Mouse (Mus musculus): ENCODE measurements at regions not wholly inside any gene's neighbourhood (a gene's known extent, or its start where the extent isn't known, plus 50 kb on each side); places are given as distances from the start of the nearest gene placed in this dataset.

DNA sequence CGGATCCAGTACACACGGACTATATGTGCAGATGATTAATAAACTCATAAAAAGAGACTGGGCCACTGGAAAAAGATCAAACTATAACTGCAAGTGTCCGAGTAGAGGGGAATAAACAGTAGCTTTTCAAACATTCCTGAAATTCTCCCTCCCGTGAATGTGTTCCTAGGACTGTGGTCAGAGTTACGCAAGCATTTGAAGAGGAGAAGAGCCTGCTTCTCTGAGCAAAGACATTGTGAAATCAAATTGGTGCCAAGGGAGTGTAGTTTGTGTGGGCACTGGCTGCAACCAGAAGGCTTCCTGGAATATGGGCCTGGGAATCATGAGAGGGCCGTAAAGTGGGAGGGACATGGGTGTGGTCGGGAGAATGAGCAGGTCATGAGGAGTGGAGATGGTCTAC is 78.3 kb upstream of the Stx18 start:
- Histone ChIP-seq H3K27me3 (ENCODE audit: control insufficient read depth, insufficient read depth, low read length) (peaks cover 5% of the 10 kb centered on the region; the same call in 1 of the 2 replicates), H3K9ac (ENCODE audit: low read length) (no peak overlapping the region), H3K36me3 (ENCODE audit: control insufficient read depth, insufficient read depth) (no peaks in the 10 kb centered on the region), H3K9me3 (replicated peaks; ENCODE audit: control insufficient read depth, low read length) (no peaks in the 10 kb centered on the region), H3K4me3 (ENCODE audit: low read length) (no peak overlapping the region), H3K27ac (ENCODE audit: low read length) (no peak overlapping the region), H3K4me2 (ENCODE audit: low read depth, low read length) (no peak overlapping the region), H3K4me1 (ENCODE audit: control insufficient read depth, insufficient read depth, low read length) (no peaks in the 10 kb centered on the region)
- ATAC-seq (replicated peaks; ENCODE audit: extremely low read depth, insufficient read depth, low FRiP score), result no peak
- 66% methylated on average over 7 of the region's 7 CpGs for WGBS

DNA sequence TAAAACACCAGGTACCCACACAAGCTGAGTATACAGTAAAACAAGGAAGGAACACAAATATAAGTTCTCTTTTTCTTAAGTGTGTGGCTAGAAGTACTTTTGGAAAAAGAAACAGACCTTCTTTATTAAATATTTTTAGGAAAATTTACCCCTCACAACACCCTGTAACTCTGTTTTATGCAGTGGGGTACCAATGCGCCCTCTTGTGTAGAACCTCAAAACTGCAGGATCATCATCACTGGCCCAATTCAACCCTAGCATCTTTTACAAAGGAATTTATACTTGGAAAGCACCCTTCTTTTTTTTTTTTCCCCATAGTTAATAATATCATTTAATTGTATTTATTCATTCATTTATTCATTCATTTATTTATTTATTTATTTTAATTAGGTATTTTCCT is 86.4 kb upstream of the Stx18 start:
- H3K9ac ChIP-seq (ENCODE audit: low read length), result no peak overlapping the region
- no peak overlapping the region for H3K4me3 ChIP-seq (ENCODE audit: low read length)
- no peak overlapping the region for H3K27ac ChIP-seq (ENCODE audit: low read length)
- 0% methylated on average over 1 of the region's 1 CpGs for WGBS
- H3K4me1 ChIP-seq (ENCODE audit: control insufficient read depth, insufficient read depth, low read length), result no peaks in the 10 kb centered on the region
- no peak for ATAC-seq (replicated peaks; ENCODE audit: extremely low read depth, insufficient read depth, low FRiP score)
- H3K27me3 ChIP-seq (ENCODE audit: control insufficient read depth, insufficient read depth, low read length), result no peaks in the 10 kb centered on the region
- H3K36me3 ChIP-seq (ENCODE audit: control insufficient read depth, insufficient read depth), result no peaks in the 10 kb centered on the region
- H3K4me2 ChIP-seq (ENCODE audit: low read depth, low read length), result no peak overlapping the region
- no peaks in the 10 kb centered on the region for H3K9me3 ChIP-seq (replicated peaks; ENCODE audit: control insufficient read depth, low read length)

DNA sequence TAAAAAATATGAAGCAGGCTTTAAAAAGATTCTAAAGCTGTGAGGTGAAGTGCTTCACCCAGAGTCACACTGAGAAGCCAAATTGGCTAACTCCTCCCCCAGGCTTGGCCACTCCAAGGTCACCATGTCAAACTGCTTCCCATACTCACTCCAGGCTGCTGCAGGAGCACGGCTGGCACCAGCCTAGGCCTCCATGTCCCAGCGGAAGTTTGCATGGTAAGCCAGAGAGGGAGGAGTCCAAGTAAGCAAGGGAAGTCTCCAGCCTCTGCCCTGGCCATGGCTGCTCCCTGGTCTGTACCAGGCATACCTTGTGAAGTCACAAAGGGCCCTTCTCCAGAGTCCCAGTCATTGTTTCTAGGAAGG is 105.8 kb upstream of the Stx18 start:
- no peak overlapping the region for H3K4me3 ChIP-seq (ENCODE audit: low read length)
- no peaks in the 10 kb centered on the region for H3K9me3 ChIP-seq (replicated peaks; ENCODE audit: control insufficient read depth, low read length)
- no peaks in the 10 kb centered on the region for H3K27me3 ChIP-seq (ENCODE audit: control insufficient read depth, insufficient read depth, low read length)
- no peak for ATAC-seq (replicated peaks; ENCODE audit: extremely low read depth, insufficient read depth, low FRiP score)
- 32% methylated on average over 2 of the region's 2 CpGs for WGBS
- no peaks in the 10 kb centered on the region for H3K4me1 ChIP-seq (ENCODE audit: control insufficient read depth, insufficient read depth, low read length)
- no peaks in the 10 kb centered on the region for H3K36me3 ChIP-seq (ENCODE audit: control insufficient read depth, insufficient read depth)
- H3K4me2 ChIP-seq (ENCODE audit: low read depth, low read length), result no peak overlapping the region
- H3K27ac ChIP-seq (ENCODE audit: low read length), result no peak overlapping the region
- no peak overlapping the region for H3K9ac ChIP-seq (ENCODE audit: low read length)

DNA sequence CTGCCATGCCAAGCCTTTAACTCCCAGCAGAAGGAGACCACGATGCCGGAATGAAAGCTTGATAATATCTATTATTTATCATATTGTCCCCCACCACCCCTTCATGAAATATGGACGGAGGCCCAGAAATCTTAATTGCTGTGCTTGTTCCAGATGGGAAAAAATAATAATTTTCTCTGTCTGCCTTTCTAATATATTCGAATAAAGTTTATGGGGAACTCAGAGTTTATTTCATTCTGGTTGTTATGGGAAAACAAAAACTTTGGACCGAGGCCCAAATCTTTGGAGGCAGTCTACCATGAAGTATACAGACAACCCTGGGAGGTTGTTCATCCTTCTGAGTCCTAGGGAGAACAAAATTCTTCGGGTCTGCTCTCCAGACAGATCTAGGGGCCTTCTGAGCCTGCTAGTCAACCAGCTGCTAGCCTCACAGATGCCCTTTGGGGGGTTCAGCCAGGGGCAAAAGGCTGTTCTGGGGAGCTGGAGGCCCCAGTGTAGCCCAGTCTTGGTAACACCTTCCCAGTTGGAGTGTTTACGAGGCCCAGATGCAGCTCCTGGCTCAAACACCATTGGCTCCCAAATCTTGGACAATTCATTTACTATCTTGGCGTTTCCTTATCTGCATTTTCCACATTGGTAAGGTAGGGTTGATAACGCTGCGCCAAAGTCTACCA is 106.3 kb upstream of the Stx18 start:
- Histone ChIP-seq H3K9me3 (replicated peaks; ENCODE audit: control insufficient read depth, low read length) (no peaks in the 10 kb centered on the region), H3K4me2 (ENCODE audit: low read depth, low read length) (no peak overlapping the region), H3K27me3 (ENCODE audit: control insufficient read depth, insufficient read depth, low read length) (no peaks in the 10 kb centered on the region), H3K4me1 (ENCODE audit: control insufficient read depth, insufficient read depth, low read length) (no peaks in the 10 kb centered on the region), H3K36me3 (ENCODE audit: control insufficient read depth, insufficient read depth) (no peaks in the 10 kb centered on the region), H3K27ac (ENCODE audit: low read length) (no peak overlapping the region), H3K9ac (ENCODE audit: low read length) (no peak overlapping the region), H3K4me3 (ENCODE audit: low read length) (no peak overlapping the region)
- WGBS, result 65% methylated on average over 10 of the region's 10 CpGs
- no peak for ATAC-seq (replicated peaks; ENCODE audit: extremely low read depth, insufficient read depth, low FRiP score)

DNA sequence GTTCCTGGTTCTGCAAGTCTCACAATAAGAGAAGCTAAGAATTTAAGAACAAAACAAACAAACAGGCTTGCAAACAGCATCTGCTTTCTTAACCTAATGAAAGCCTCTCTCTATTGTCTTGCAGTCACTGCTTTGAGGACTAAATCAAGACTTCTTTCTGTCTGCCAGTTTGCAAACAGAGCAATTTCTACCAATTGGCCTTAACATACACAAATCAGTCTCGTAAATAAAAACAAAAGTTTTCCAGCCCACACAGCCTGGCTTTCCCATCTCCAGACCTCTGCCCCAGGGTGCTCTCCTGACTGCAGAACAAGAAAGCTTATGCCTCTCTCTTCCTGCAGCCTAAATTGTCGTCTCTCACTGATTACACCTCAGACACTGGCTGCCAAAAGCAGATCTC is 96.1 kb upstream of the Msx1 start:
- 30% methylated on average over 2 of the region's 2 CpGs for WGBS
- H3K4me2 ChIP-seq (ENCODE audit: low read depth, low read length), result no peak overlapping the region
- H3K9ac ChIP-seq (ENCODE audit: low read length), result no peak overlapping the region
- no peaks in the 10 kb centered on the region for H3K4me1 ChIP-seq (ENCODE audit: control insufficient read depth, insufficient read depth, low read length)
- no peak overlapping the region for H3K4me3 ChIP-seq (ENCODE audit: low read length)
- H3K27me3 ChIP-seq (ENCODE audit: control insufficient read depth, insufficient read depth, low read length), result peaks cover 28% of the 10 kb centered on the region
- no peaks in the 10 kb centered on the region for H3K36me3 ChIP-seq (ENCODE audit: control insufficient read depth, insufficient read depth)
- H3K27ac ChIP-seq (ENCODE audit: low read length), result no peak overlapping the region
- H3K9me3 ChIP-seq (replicated peaks; ENCODE audit: control insufficient read depth, low read length), result no peaks in the 10 kb centered on the region
- ATAC-seq (replicated peaks; ENCODE audit: extremely low read depth, insufficient read depth, low FRiP score), result no peak

DNA sequence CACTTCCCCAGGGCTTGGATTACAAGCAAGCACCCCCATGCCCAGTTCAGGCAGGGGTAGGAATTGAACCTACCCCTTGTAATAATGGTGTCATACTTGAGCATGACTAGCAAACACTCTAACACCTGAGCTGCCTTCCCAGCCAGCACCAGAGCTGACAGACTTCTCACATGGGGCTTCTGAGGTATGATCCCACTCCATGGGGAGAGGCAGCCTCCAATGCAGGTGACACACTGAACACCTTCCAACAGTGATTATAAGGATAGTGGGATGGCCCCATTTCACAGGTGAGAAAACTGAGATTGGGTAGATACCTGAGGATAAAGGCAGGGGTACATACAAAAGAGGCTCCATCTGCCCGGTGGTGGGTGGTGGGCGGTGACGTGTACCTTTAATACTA is 94.7 kb upstream of the Msx1 start:
- Histone ChIP-seq H3K36me3 (ENCODE audit: control insufficient read depth, insufficient read depth) (no peaks in the 10 kb centered on the region), H3K4me3 (ENCODE audit: low read length) (no peak overlapping the region), H3K4me1 (ENCODE audit: control insufficient read depth, insufficient read depth, low read length) (no peaks in the 10 kb centered on the region), H3K9me3 (replicated peaks; ENCODE audit: control insufficient read depth, low read length) (no peaks in the 10 kb centered on the region), H3K9ac (ENCODE audit: low read length) (no peak overlapping the region), H3K27ac (ENCODE audit: low read length) (no peak overlapping the region), H3K4me2 (ENCODE audit: low read depth, low read length) (no peak overlapping the region), H3K27me3 (ENCODE audit: control insufficient read depth, insufficient read depth, low read length) (peaks cover 28% of the 10 kb centered on the region)
- ATAC-seq (replicated peaks; ENCODE audit: extremely low read depth, insufficient read depth, low FRiP score), result no peak
- WGBS, result 82% methylated on average over 3 of the region's 3 CpGs

DNA sequence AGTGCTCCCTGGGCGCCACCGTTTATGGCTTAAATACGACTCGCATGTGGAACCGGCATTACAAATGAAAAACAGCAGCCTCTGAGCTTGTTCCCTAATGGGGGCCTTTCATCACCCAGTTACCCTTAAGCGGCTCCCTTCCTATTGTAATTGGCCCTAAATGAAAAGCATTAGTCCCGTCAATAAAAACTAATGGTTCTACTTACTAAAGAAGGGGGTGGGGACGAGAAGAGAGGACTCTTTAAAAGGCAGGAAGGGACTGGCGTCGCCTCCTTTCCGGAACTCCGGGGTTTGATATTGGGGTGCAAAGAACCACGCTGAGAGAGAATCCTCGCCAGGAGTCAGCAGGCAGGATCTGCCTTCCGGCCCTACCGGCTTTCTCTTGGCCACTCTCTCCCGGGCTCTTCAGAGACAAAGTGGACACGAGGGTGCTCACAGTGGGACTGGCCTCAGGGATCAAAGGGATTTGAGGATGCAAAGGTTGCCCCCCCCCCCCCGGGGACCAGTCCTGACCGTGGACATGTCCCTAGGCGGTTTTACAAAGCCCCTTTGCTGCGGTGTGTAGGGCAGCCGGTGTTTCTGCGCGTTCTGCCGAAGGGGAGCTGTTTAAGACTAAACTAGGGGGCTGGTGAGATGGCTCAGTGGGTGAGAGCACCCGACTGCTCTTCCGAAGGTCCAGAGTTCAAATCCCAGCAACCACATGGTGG is 93.8 kb upstream of the Msx1 start:
- peak overlapping the region; percentile 18 for H3K4me3 ChIP-seq (ENCODE audit: low read length)

DNA sequence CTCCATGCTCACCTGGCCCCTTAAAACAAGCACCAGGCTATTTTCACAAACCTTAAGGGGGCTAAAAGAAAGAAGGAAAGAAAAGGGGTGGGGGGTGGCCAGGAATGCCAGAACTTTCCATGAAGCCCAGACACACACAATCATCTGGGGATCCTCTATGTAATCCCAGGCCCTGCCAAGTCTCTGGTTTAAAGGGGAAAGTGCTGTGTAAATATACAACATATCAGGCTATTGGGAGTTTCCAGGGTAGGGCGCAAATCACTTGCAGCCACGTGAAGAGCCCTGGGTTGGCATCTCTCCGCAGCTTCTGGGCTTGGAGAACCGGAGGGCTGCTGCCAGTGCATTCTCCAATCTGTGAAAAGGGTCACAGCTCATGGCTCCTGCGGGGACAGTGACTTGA is 92.8 kb upstream of the Msx1 start:
- H3K4me3 ChIP-seq (ENCODE audit: low read length), result no peak overlapping the region

More for the DNA sequence above, 93.8 kb upstream of the Msx1 start:
- Histone ChIP-seq H3K4me2 (ENCODE audit: low read depth, low read length) (peak overlapping the region; percentile 41; the same call in 1 of the 2 replicates), H3K9me3 (replicated peaks; ENCODE audit: control insufficient read depth, low read length) (0 out of 2 replicates have a peak, but pooled peaks cover 3% of the 10 kb centered on the region), H3K36me3 (ENCODE audit: control insufficient read depth, insufficient read depth) (no peaks in the 10 kb centered on the region), H3K27me3 (ENCODE audit: control insufficient read depth, insufficient read depth, low read length) (peaks cover 28% of the 10 kb centered on the region), H3K4me1 (ENCODE audit: control insufficient read depth, insufficient read depth, low read length) (no peaks in the 10 kb centered on the region), H3K9ac (ENCODE audit: low read length) (no peak overlapping the region), H3K27ac (ENCODE audit: low read length) (no peak overlapping the region)
- WGBS, result 5% methylated on average over 28 of the region's 28 CpGs
- no peak for ATAC-seq (replicated peaks; ENCODE audit: extremely low read depth, insufficient read depth, low FRiP score)

DNA sequence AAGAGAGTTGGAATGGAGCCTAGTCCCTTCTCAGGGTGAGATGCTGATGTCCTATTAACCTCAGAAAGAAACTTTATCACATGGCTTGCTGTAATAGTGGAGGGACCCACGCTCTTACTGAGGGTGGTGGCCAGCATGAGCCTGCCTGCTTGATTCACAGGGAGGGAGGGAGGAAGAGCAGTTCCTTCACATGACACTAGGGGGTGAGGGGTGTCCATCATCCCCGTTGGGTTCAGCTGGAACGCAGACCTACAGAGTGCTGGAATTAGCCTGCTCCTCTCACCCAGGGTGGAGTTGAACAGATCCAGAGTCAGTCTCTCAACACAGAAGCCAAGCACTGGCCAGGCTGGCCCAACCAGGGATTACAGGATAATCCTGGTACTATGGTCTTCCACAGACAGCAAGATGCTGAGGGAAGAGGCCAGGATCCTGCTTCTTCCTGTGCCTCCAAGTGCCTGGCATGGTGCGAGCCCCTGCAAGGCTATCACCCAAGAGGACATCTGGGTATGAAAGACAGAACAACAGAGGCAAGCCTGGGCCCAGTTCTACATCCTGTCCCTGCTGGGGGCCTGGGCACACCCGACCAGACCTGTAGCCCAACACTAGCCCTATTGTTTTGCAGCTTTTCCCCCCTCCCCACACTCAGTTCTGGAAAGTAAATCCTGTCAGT is 80.4 kb upstream of the Msx1 start:
- Histone ChIP-seq H3K36me3 (ENCODE audit: control insufficient read depth, insufficient read depth) (no peaks in the 10 kb centered on the region), H3K4me2 (ENCODE audit: low read depth, low read length) (no peak overlapping the region), H3K4me3 (ENCODE audit: low read length) (no peak overlapping the region), H3K4me1 (ENCODE audit: control insufficient read depth, insufficient read depth, low read length) (no peaks in the 10 kb centered on the region), H3K9ac (ENCODE audit: low read length) (no peak overlapping the region), H3K9me3 (replicated peaks; ENCODE audit: control insufficient read depth, low read length) (0 out of 2 replicates have a peak, but pooled peaks cover 3% of the 10 kb centered on the region), H3K27me3 (ENCODE audit: control insufficient read depth, insufficient read depth, low read length) (peaks cover 28% of the 10 kb centered on the region), H3K27ac (ENCODE audit: low read length) (no peak overlapping the region)
- 37% methylated on average over 5 of the region's 5 CpGs for WGBS
- ATAC-seq (replicated peaks; ENCODE audit: extremely low read depth, insufficient read depth, low FRiP score), result no peak

More for the DNA sequence above, 92.8 kb upstream of the Msx1 start:
- 19% methylated on average over 5 of the region's 5 CpGs for WGBS
- Histone ChIP-seq H3K4me2 (ENCODE audit: low read depth, low read length) (no peak overlapping the region), H3K27me3 (ENCODE audit: control insufficient read depth, insufficient read depth, low read length) (peaks cover 28% of the 10 kb centered on the region), H3K27ac (ENCODE audit: low read length) (no peak overlapping the region), H3K36me3 (ENCODE audit: control insufficient read depth, insufficient read depth) (no peaks in the 10 kb centered on the region), H3K4me1 (ENCODE audit: control insufficient read depth, insufficient read depth, low read length) (no peaks in the 10 kb centered on the region), H3K9ac (ENCODE audit: low read length) (no peak overlapping the region), H3K9me3 (replicated peaks; ENCODE audit: control insufficient read depth, low read length) (0 out of 2 replicates have a peak, but pooled peaks cover 3% of the 10 kb centered on the region)
- ATAC-seq (replicated peaks; ENCODE audit: extremely low read depth, insufficient read depth, low FRiP score), result no peak
